Mouse (Mus musculus) heart, embryonic 11.5 days (tissue): ENCODE results near the gene Lmntd1. TPM values are rescaled to one million over a fixed set of nuclear protein-coding genes. Genes with fewer than 3 reads are reported as not detected.

Source experiments
- ATAC-seq: fragments of 200-750 bp; cut with Nextera tagmentation; replicated peaks from 2 replicates; pipeline ENCODE4 v1.8.0; 2017; ENCODE audit warnings: moderate library complexity; ENCODE audit not compliant: insufficient number of reproducible peaks, low FRiP score, low TSS enrichment
- H3K27ac ChIP-seq: fragments of 300-500 bp; sonication (generic); 2 replicates; pipeline ENCODE4 v1.5.1; 2014; ENCODE audit warnings: mild to moderate bottlenecking, low read depth, low read length
- H3K27me3 ChIP-seq: fragments of 300-500 bp; sonication (generic); 2 replicates; pipeline ENCODE4 v1.6.1; 2014; ENCODE audit warnings: mild to moderate bottlenecking, low read length, mixed read lengths; ENCODE audit not compliant: control insufficient read depth, insufficient read depth
- H3K36me3 ChIP-seq: fragments of 300-500 bp; sonication (generic); 2 replicates; pipeline ENCODE4 v1.6.1; 2014; ENCODE audit warnings: mild to moderate bottlenecking, low read length, moderate library complexity, mixed read lengths; ENCODE audit not compliant: control insufficient read depth, insufficient read depth
- H3K4me1 ChIP-seq: fragments of 300-500 bp; sonication (generic); 2 replicates; pipeline ENCODE4 v1.6.1; 2014; ENCODE audit warnings: low read length; ENCODE audit not compliant: control insufficient read depth, insufficient read depth
- H3K4me2 ChIP-seq: fragments of 300-500 bp; sonication (generic); 2 replicates; pipeline ENCODE4 v1.6.1; 2014; ENCODE audit warnings: mild to moderate bottlenecking, moderate library complexity
- H3K4me3 ChIP-seq: fragments of 300-500 bp; sonication (generic); 2 replicates; pipeline ENCODE4 v1.5.1; 2014; ENCODE audit warnings: low read depth, low read length
- H3K9ac ChIP-seq: fragments of 300-500 bp; sonication (generic); 2 replicates; pipeline ENCODE4 v1.6.1; 2014; ENCODE audit warnings: mild to moderate bottlenecking, low read depth, low read length, moderate library complexity
- H3K9me3 ChIP-seq: fragments of 300-500 bp; sonication (generic); replicated peaks from 2 replicates; pipeline ENCODE4 v1.6.1; 2016; ENCODE audit warnings: low read length; ENCODE audit not compliant: control insufficient read depth
- WGBS: fragments of 180-500 bp; shearing (Covaris S2); extraction: QIAGEN DNeasy Blood & Tissue Kit; methylation state at CpG from one replicate; pipeline ENCODE4 v1.1.7; 2014; ENCODE audit not compliant: insufficient replicate concordance; 5-methylcytosine and 5-hydroxymethylcytosine counted together
- polyA plus RNA-seq: library from polyadenylated mRNA; unstranded; fragments of >200 nt; fragmentation: Nextera tagmentation; extraction: Ambion mirVana; gene quantifications from 2 replicates; pipeline ENCODE4 v1.2.1, GENCODE M21; 2014

Lmntd1 gene
- polyA plus RNA-seq, 1 experiment from 2014 or later: 4.5 TPM

GRCm38 (mm10) chr6:145396534-145396933 lies 217.6 kb downstream of the Lmntd1 start:
- 0 out of 2 replicates have a peak, but pooled peaks cover 4% of the 10 kb centered on the region for H3K4me1 ChIP-seq
- no peaks in the 10 kb centered on the region for H3K9me3 ChIP-seq
- WGBS: 72% methylated on average over 2 of the region's 2 CpGs
- H3K4me3 ChIP-seq: no peak overlapping the region
- no peak overlapping the region for H3K9ac ChIP-seq
- H3K27me3 ChIP-seq: no peaks in the 10 kb centered on the region
- ATAC-seq: no peak
- no peaks in the 10 kb centered on the region for H3K36me3 ChIP-seq
- H3K27ac ChIP-seq: no peak overlapping the region
- no peak overlapping the region for H3K4me2 ChIP-seq

GRCm38 (mm10) chr6:145390421-145390820 lies 223.7 kb downstream of the Lmntd1 start:
- H3K9me3 ChIP-seq: no peaks in the 10 kb centered on the region
- ATAC-seq: no peak
- peaks cover 31% of the 10 kb centered on the region for H3K4me1 ChIP-seq
- H3K4me3 ChIP-seq: no peak overlapping the region
- H3K36me3 ChIP-seq: no peaks in the 10 kb centered on the region
- no peak overlapping the region for H3K27ac ChIP-seq
- H3K27me3 ChIP-seq: no peaks in the 10 kb centered on the region
- 58% methylated on average over 2 of the region's 2 CpGs for WGBS
- H3K4me2 ChIP-seq: no peak overlapping the region
- H3K9ac ChIP-seq: no peak overlapping the region

- no peak overlapping the region for H3K4me2 ChIP-seq
- H3K36me3 ChIP-seq: no peaks in the 10 kb centered on the region
- no peak overlapping the region for H3K9ac ChIP-seq
- 56% methylated on average over 7 of the region's 7 CpGs for WGBS
- no peak overlapping the region for H3K4me3 ChIP-seq
- H3K27me3 ChIP-seq: no peaks in the 10 kb centered on the region
- ATAC-seq: peak; percentile 39; the same call in 1 of the 2 replicates
- no peaks in the 10 kb centered on the region for H3K9me3 ChIP-seq
- H3K27ac ChIP-seq: no peak overlapping the region
- H3K4me1 ChIP-seq: peaks cover 31% of the 10 kb centered on the region
Measured at GRCm38 (mm10) chr6:145389904-145390303, 224.2 kb downstream of the Lmntd1 start.

- no peak overlapping the region for H3K27ac ChIP-seq
- H3K27me3 ChIP-seq: no peaks in the 10 kb centered on the region
- H3K36me3 ChIP-seq: no peaks in the 10 kb centered on the region
- H3K9me3 ChIP-seq: no peaks in the 10 kb centered on the region
- peaks cover 35% of the 10 kb centered on the region for H3K4me1 ChIP-seq
- no peak overlapping the region for H3K4me2 ChIP-seq
- WGBS: 53% methylated on average over 6 of the region's 6 CpGs
- no peak overlapping the region for H3K4me3 ChIP-seq
- ATAC-seq: no peak
- no peak overlapping the region for H3K9ac ChIP-seq
Measured at GRCm38 (mm10) chr6:145387378-145387777, 226.7 kb downstream of the Lmntd1 start.

- WGBS: 50% methylated on average over 12 of the region's 12 CpGs
- H3K9ac ChIP-seq: no peak overlapping the region
- peaks cover 28% of the 10 kb centered on the region for H3K4me1 ChIP-seq
- H3K27me3 ChIP-seq: no peaks in the 10 kb centered on the region
- no peak overlapping the region for H3K27ac ChIP-seq
- no peak overlapping the region for H3K4me2 ChIP-seq
- H3K4me3 ChIP-seq: no peak overlapping the region
- no peak for ATAC-seq
- no peaks in the 10 kb centered on the region for H3K9me3 ChIP-seq
- H3K36me3 ChIP-seq: no peaks in the 10 kb centered on the region
Measured at GRCm38 (mm10) chr6:145382586-145383380, 231.3 kb downstream of the Lmntd1 start.

- no peak overlapping the region for H3K27ac ChIP-seq
- WGBS: 81% methylated on average over 8 of the region's 8 CpGs
- H3K36me3 ChIP-seq: no peaks in the 10 kb centered on the region
- no peak overlapping the region for H3K4me2 ChIP-seq
- no peak for ATAC-seq
- no peak overlapping the region for H3K9ac ChIP-seq
- H3K27me3 ChIP-seq: no peaks in the 10 kb centered on the region; the same call in 1 of the 2 replicates
- no peak overlapping the region for H3K4me3 ChIP-seq
- no peaks in the 10 kb centered on the region for H3K9me3 ChIP-seq
- H3K4me1 ChIP-seq: peaks cover 12% of the 10 kb centered on the region
Measured at GRCm38 (mm10) chr6:145380961-145381360, 233.2 kb downstream of the Lmntd1 start.

- Histone ChIP-seq H3K9me3 (no peaks in the 10 kb centered on the region), H3K4me1 (peaks cover 12% of the 10 kb centered on the region), H3K27me3 (no peaks in the 10 kb centered on the region; the same call in 1 of the 2 replicates), H3K4me2 (no peak overlapping the region), H3K36me3 (no peaks in the 10 kb centered on the region), H3K27ac (no peak overlapping the region), H3K9ac (no peak overlapping the region), H3K4me3 (no peak overlapping the region)
- no peak for ATAC-seq
- WGBS: 35% methylated on average over 6 of the region's 6 CpGs
Measured at GRCm38 (mm10) chr6:145379175-145379574, 234.9 kb downstream of the Lmntd1 start.

- Histone ChIP-seq H3K36me3 (no peaks in the 10 kb centered on the region), H3K27me3 (no peaks in the 10 kb centered on the region; the same call in 1 of the 2 replicates), H3K4me1 (peaks cover 15% of the 10 kb centered on the region), H3K27ac (no peak overlapping the region), H3K4me2 (no peak overlapping the region), H3K4me3 (no peak overlapping the region), H3K9ac (no peak overlapping the region), H3K9me3 (no peaks in the 10 kb centered on the region)
- ATAC-seq: no peak
- WGBS: 41% methylated on average over 4 of the region's 4 CpGs
Measured at GRCm38 (mm10) chr6:145378689-145379088, 235.4 kb downstream of the Lmntd1 start.

GRCm38 (mm10) chr6:145374372-145374771 lies 239.7 kb downstream of the Lmntd1 start:
- H3K4me2 ChIP-seq: no peak overlapping the region
- H3K4me3 ChIP-seq: no peak overlapping the region
- H3K36me3 ChIP-seq: no peaks in the 10 kb centered on the region
- H3K9me3 ChIP-seq: no peaks in the 10 kb centered on the region
- no peak for ATAC-seq
- no peak overlapping the region for H3K9ac ChIP-seq
- no peaks in the 10 kb centered on the region; the same call in 1 of the 2 replicates for H3K27me3 ChIP-seq
- 68% methylated on average over 2 of the region's 2 CpGs for WGBS
- peaks cover 29% of the 10 kb centered on the region for H3K4me1 ChIP-seq
- no peak overlapping the region for H3K27ac ChIP-seq
